Mouse (Mus musculus) midbrain, embryonic 11.5 days (tissue): Measurements from ENCODE around the gene Bhlhe40. TPM values are rescaled to one million over a fixed set of nuclear protein-coding genes. Genes with fewer than 3 reads are reported as not detected.

Experiments
- ATAC-seq: fragments of 200-750 bp; cut with Nextera tagmentation; 2 replicates; pipeline ENCODE4 v1.8.0; 2017; ENCODE audit warnings: moderate TSS enrichment, moderate library complexity; ENCODE audit not compliant: low FRiP score
- DNase-seq: peaks from one replicate; pipeline ENCODE4 v3.0.0; 2015; ENCODE audit warnings: low spot score; ENCODE audit errors: missing footprints
- H3K27ac ChIP-seq: fragments of 300-500 bp; sonication (generic); 2 replicates; pipeline ENCODE4 v1.5.1; 2014; ENCODE audit warnings: low read depth, low read length
- H3K27me3 ChIP-seq: fragments of 300-500 bp; sonication (generic); 2 replicates; pipeline ENCODE4 v1.6.1; 2014; ENCODE audit warnings: mild to moderate bottlenecking, low read length, moderate library complexity, mixed read lengths; ENCODE audit not compliant: control insufficient read depth, insufficient read depth
- H3K36me3 ChIP-seq: fragments of 300-500 bp; sonication (generic); 2 replicates; pipeline ENCODE4 v1.6.1; 2014; ENCODE audit warnings: mild to moderate bottlenecking, low read length, moderate library complexity, mixed read lengths; ENCODE audit not compliant: control insufficient read depth, insufficient read depth
- H3K4me1 ChIP-seq: fragments of 300-500 bp; sonication (generic); 2 replicates; pipeline ENCODE4 v1.6.1; 2014; ENCODE audit warnings: low read length; ENCODE audit not compliant: control insufficient read depth, insufficient read depth
- H3K4me2 ChIP-seq: fragments of 300-500 bp; sonication (generic); 2 replicates; pipeline ENCODE4 v1.6.1; 2014; ENCODE audit warnings: mild to moderate bottlenecking, moderate library complexity
- H3K4me3 ChIP-seq: fragments of 300-500 bp; sonication (generic); 2 replicates; pipeline ENCODE4 v1.5.1; 2014; ENCODE audit warnings: low read depth, low read length
- H3K9ac ChIP-seq: fragments of 300-500 bp; sonication (generic); 2 replicates; pipeline ENCODE4 v1.6.1; 2014; ENCODE audit warnings: low read length
- H3K9me3 ChIP-seq: fragments of 300-500 bp; sonication (generic); 2 replicates; pipeline ENCODE4 v1.6.1; 2016; ENCODE audit warnings: low read length; ENCODE audit not compliant: control insufficient read depth
- WGBS: fragments of 180-500 bp; shearing (Covaris S2); extraction: QIAGEN DNeasy Blood & Tissue Kit; methylation state at CpG from one replicate; pipeline ENCODE4 v1.1.7; 2014; 5-methylcytosine and 5-hydroxymethylcytosine counted together
- polyA plus RNA-seq: library from polyadenylated mRNA; unstranded; fragments of >200 nt; fragmentation: Nextera tagmentation; extraction: Ambion mirVana; gene quantifications from 2 replicates; pipeline ENCODE4 v1.2.1, GENCODE M21; 2014

Gene Bhlhe40
- polyA plus RNA-seq, 1 experiment from 2014 or later, result 1.7 TPM

DNA sequence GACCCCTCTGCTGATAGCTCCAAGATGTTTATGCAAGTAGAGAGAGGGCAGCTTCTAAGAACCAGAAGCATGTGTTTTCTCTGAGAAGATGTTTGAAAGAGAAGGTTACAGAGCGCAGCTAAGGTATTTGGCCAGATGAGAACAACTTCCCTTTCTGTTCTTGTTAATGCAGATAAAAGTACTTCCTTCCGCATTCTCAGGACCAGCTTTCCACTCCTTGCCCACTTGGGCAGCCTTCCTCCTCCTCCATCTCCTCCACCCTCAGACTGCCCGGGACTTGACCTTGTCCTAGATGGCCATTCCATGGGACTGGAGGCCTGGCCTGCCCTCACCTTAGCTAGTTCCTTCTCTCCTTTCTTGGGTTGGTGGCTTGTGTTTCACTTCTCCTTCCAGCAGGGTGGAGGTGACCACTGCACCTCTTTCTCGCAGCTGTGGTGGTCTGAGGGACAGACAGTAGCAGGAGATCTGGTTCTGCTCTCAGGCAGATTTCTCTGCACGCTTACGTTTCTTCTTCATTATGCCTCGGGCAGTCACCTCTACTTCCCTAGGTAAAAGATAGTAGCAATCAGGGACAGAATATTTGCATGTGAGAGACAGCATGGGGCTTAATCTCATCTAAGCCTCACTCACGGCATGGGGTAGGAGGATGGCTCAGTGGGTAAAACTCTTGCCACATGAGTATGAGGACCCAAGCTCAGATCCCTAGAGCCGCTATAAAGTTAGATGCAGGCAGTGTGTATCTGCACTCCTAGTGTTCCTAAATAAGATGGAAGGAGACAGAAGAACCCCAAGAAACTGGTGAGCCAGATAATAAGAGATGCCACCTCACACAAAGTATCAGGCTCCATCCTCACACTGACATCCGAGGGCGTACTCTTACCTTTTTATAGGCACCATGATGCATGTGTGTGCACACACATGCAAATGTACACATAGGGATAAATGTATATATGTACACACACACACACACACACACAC, 35.7 kb downstream of the Bhlhe40 start:
- Histone ChIP-seq H3K27me3 (no peaks in the 10 kb centered on the region), H3K4me2 (no peak overlapping the region), H3K9ac (no peak overlapping the region), H3K4me3 (no peak overlapping the region), H3K36me3 (no peaks in the 10 kb centered on the region), H3K9me3 (no peaks in the 10 kb centered on the region), H3K4me1 (peaks cover 18% of the 10 kb centered on the region), H3K27ac (no peak overlapping the region)
- 79% methylated on average over 11 of the region's 11 CpGs for WGBS
- DNase-seq (peak; percentile 78), ATAC-seq (no peak)

- 93% methylated on average over 3 of the region's 3 CpGs for WGBS
- no peak for ATAC-seq
These were observed 36.4 kb downstream of the Bhlhe40 start for GRCm38 (mm10) chr6:108696822-108697202.

GRCm38 (mm10) chr6:108697345-108697744, 36.9 kb downstream of the Bhlhe40 start:
- DNase-seq (no peak), ATAC-seq (no peak)
- 88% methylated on average over 10 of the region's 10 CpGs for WGBS
- Histone ChIP-seq H3K9me3 (no peaks in the 10 kb centered on the region), H3K4me3 (no peak overlapping the region), H3K9ac (no peak overlapping the region), H3K4me2 (no peak overlapping the region), H3K36me3 (no peaks in the 10 kb centered on the region), H3K4me1 (peaks cover 18% of the 10 kb centered on the region), H3K27ac (no peak overlapping the region), H3K27me3 (no peaks in the 10 kb centered on the region)

More at GRCm38 (mm10) chr6:108696822-108697202, 36.4 kb downstream of the Bhlhe40 start:
- H3K4me1 ChIP-seq, result peaks cover 18% of the 10 kb centered on the region
- no peaks in the 10 kb centered on the region for H3K9me3 ChIP-seq
- H3K27ac ChIP-seq, result no peak overlapping the region
- H3K4me3 ChIP-seq, result no peak overlapping the region
- no peaks in the 10 kb centered on the region for H3K36me3 ChIP-seq
- no peak overlapping the region for H3K4me2 ChIP-seq
- peak; percentile 21 for DNase-seq
- H3K27me3 ChIP-seq, result no peaks in the 10 kb centered on the region
- no peak overlapping the region for H3K9ac ChIP-seq

DNA sequence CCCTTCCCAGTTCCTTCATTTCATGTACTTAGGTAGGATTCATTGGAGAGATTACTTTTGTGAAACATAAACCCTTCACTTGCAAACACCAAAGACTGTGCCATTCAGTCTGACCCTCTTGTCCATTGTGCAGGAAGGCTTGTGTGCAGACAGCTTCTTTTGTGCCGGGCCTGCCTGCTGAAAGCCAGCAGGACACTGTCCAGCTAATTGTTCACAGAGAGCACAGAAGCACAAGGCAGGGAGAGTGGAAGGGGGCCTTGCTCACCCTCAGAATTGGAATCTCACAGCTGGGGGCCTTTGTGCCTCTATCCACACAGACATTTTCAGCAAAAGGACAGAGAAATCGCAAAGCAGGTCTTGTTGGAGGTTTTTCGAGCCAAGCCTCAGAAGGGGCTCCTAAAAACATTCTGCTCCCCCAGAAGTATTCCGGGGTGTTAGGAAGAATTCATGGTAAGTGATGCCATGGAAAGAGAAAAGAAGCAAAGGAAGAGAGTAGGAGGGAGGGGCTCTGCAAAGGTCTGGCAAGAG, 38.0 kb downstream of the Bhlhe40 start:
- Histone ChIP-seq H3K9me3 (no peaks in the 10 kb centered on the region), H3K9ac (peak overlapping the region; percentile 11; the same call in 1 of the 2 replicates), H3K4me2 (no peak overlapping the region), H3K36me3 (no peaks in the 10 kb centered on the region), H3K4me1 (peaks cover 18% of the 10 kb centered on the region), H3K27ac (peak overlapping the region; percentile 17; the same call in 1 of the 2 replicates), H3K27me3 (no peaks in the 10 kb centered on the region), H3K4me3 (no peak overlapping the region)
- DNase-seq, result peak; percentile 91
- peak; percentile 78 for ATAC-seq
- 9% methylated on average over 4 of the region's 4 CpGs for WGBS

DNA sequence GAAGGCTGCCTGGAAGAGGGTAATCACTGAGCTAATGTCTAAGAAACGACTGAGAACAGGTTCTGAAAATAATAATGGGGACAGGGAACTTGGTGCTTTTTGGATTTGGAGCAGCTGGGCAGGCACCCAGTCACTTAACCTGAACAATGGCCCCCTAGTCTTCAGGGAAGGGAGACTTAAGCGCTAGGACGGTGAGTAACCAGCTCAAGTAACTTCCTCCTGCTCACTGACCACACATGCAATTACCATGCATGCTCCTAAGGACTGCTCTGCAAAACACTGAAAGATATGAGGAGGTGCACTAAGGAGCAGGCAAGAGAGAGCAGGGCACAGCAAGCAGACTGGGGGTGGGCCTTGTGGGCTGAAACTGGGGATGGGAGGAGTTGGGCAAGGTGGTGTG, 39.2 kb downstream of the Bhlhe40 start:
- WGBS, result 72% methylated on average over 3 of the region's 3 CpGs
- Histone ChIP-seq H3K9ac (no peak overlapping the region), H3K9me3 (no peaks in the 10 kb centered on the region), H3K36me3 (no peaks in the 10 kb centered on the region), H3K27me3 (no peaks in the 10 kb centered on the region), H3K4me1 (peaks cover 18% of the 10 kb centered on the region), H3K4me2 (no peak overlapping the region), H3K4me3 (no peak overlapping the region), H3K27ac (no peak overlapping the region)
- DNase-seq, result peak; percentile 70
- ATAC-seq, result no peak

DNA sequence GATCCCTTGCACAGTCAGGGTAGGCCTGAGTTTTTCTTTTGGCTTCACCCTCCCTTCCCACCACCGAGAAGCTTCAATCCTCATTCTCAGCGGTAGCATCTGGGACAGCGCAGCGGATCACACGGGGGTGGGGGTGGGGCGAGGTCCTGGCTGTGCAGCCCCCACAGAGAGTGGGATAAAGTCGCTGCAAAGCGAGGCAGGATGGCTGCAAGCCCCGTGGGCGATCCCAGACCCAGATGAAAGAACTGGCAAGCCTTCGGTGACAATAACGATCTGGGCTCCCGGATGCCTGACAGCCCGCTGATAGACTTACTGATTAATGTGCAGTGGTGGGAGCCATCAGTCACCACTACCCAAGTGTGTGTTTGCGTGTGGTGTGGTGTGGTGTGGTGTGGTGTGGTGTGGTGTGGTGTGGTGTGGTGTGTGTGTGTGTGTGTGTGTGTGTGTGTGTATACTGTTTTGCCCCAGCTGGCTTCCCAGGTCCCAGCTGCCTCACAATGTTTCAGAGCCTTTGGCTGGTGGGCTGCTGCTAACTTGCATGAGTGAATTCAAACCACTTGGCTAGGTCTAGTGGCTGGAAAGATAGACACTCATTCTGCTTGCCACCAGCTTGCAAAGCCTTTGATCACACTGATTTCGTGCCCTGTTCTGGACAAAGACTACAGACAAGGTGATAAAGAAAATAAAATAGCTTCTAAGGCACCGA, 40.4 kb downstream of the Bhlhe40 start:
- H3K27me3 ChIP-seq, result no peaks in the 10 kb centered on the region
- H3K36me3 ChIP-seq, result no peaks in the 10 kb centered on the region
- H3K9ac ChIP-seq, result peak overlapping the region; percentile 40; the same call in 1 of the 2 replicates
- H3K27ac ChIP-seq, result no peak overlapping the region
- no peaks in the 10 kb centered on the region for H3K9me3 ChIP-seq
- WGBS, result 26% methylated on average over 17 of the region's 17 CpGs
- peak; percentile 91 for DNase-seq
- peaks cover 18% of the 10 kb centered on the region for H3K4me1 ChIP-seq
- peak overlapping the region; percentile 32 for H3K4me2 ChIP-seq
- peak; percentile 67 for ATAC-seq
- H3K4me3 ChIP-seq, result no peak overlapping the region

- Histone ChIP-seq H3K9ac (no peak overlapping the region), H3K4me2 (no peak overlapping the region), H3K4me1 (peaks cover 18% of the 10 kb centered on the region), H3K36me3 (no peaks in the 10 kb centered on the region), H3K9me3 (no peaks in the 10 kb centered on the region), H3K27ac (no peak overlapping the region), H3K4me3 (no peak overlapping the region), H3K27me3 (no peaks in the 10 kb centered on the region; the same call in 1 of the 2 replicates)
- ATAC-seq, result no peak
- peak; percentile 33 for DNase-seq
- WGBS, result 62% methylated on average over 3 of the region's 3 CpGs
These were observed 42.2 kb downstream of the Bhlhe40 start for GRCm38 (mm10) chr6:108702648-108703047.

DNA sequence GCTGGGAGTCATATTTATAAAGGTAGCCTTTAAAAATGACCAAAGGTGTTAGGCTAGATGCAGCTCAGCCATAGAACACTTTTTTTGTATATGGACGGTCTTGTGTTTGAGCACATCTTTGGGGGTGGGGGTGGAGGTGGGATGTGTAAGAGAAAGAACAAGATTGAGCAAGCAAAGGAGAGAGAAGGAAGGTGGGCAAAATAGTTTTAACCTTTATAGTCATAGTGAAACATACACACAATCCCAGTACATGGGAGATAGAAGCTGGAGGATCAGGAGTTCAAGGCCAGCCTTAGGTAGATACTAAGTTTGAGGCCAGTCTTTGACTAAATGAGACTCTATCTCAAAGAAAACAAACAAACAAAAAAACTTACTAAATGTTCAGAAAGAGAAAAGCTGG, 42.7 kb downstream of the Bhlhe40 start:
- H3K27ac ChIP-seq, result no peak overlapping the region
- H3K9me3 ChIP-seq, result no peaks in the 10 kb centered on the region
- WGBS, result 100% methylated on average over 1 of the region's 1 CpGs
- H3K36me3 ChIP-seq, result no peaks in the 10 kb centered on the region
- DNase-seq, result no peak
- H3K4me2 ChIP-seq, result no peak overlapping the region
- no peak for ATAC-seq
- no peaks in the 10 kb centered on the region; the same call in 1 of the 2 replicates for H3K27me3 ChIP-seq
- H3K9ac ChIP-seq, result no peak overlapping the region
- H3K4me3 ChIP-seq, result no peak overlapping the region
- peaks cover 14% of the 10 kb centered on the region for H3K4me1 ChIP-seq
